Mouse (Mus musculus) limb, embryonic 15.5 days (tissue): Measurements from ENCODE around the gene Rab5c. TPM values are rescaled to one million over a fixed set of nuclear protein-coding genes. Genes with fewer than 3 reads are reported as not detected.

ENCODE experiments used
- ATAC-seq: fragments of 200-750 bp; cut with Nextera tagmentation; 2 replicates; pipeline ENCODE4 v1.8.0; 2017; ENCODE audit warnings: low read depth, moderate TSS enrichment; ENCODE audit not compliant: insufficient number of reproducible peaks, low FRiP score, low TSS enrichment
- H3K27ac ChIP-seq: fragments of 300-500 bp; sonication (generic); 2 replicates; pipeline ENCODE4 v1.5.1; 2015; ENCODE audit warnings: moderate library complexity, mild to moderate bottlenecking, inconsistent platforms
- H3K27me3 ChIP-seq: fragments of 300-500 bp; sonication (generic); 2 replicates; pipeline ENCODE4 v1.6.1; 2015; ENCODE audit warnings: inconsistent platforms
- H3K36me3 ChIP-seq: fragments of 300-500 bp; sonication (generic); 2 replicates; pipeline ENCODE4 v1.6.1; 2015; ENCODE audit warnings: inconsistent platforms
- H3K4me1 ChIP-seq: fragments of 300-500 bp; sonication (generic); 2 replicates; pipeline ENCODE4 v1.6.1; 2015; ENCODE audit warnings: inconsistent platforms
- H3K4me2 ChIP-seq: fragments of 300-500 bp; sonication (generic); 2 replicates; pipeline ENCODE4 v1.6.1; 2015; ENCODE audit warnings: mild to moderate bottlenecking, inconsistent platforms
- H3K4me3 ChIP-seq: fragments of 300-500 bp; sonication (generic); 2 replicates; pipeline ENCODE4 v1.5.1; 2015; ENCODE audit warnings: mild to moderate bottlenecking, inconsistent platforms
- H3K9ac ChIP-seq: fragments of 300-500 bp; sonication (generic); 2 replicates; pipeline ENCODE4 v1.6.1; 2015; ENCODE audit warnings: inconsistent platforms
- H3K9me3 ChIP-seq: fragments of 300-500 bp; sonication (generic); 2 replicates; pipeline ENCODE4 v1.6.1; 2016; ENCODE audit warnings: inconsistent platforms
- WGBS: fragments of 180-500 bp; shearing (Covaris S2); methylation state at CpG from one replicate; pipeline ENCODE4 v1.1.7; 2015; 5-methylcytosine and 5-hydroxymethylcytosine counted together
- polyA plus RNA-seq: library from polyadenylated mRNA; unstranded; fragments of >200 nt; fragmentation: Nextera tagmentation; extraction: Ambion mirVana; gene quantifications from 2 replicates; pipeline ENCODE4 v1.2.1, GENCODE M21; 2015

The Rab5c gene
- polyA plus RNA-seq, 1 experiment from 2014 or later: 30.8 TPM

DNA sequence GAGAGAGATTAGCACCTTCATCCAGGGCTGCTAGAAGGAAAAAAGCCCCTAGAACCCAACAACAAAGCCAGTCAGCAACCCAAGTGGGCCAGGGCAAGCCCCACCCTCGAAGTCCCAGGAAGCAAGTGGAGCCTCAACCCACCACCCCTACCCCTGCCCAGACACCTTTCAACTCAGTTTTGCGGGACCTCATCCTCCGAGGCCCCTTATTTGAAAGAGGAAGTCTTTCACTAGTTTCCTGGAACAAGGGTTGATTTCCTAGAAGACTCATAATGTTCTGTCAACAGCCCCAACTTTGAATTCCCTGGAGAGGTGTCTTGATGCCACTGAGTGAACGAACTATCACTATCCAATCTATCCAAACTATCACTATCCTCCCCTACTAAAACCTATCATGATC lies 8.0 kb downstream of the Rab5c start:
- WGBS: 83% methylated on average over 4 of the region's 4 CpGs
- H3K36me3 ChIP-seq: peaks cover 22% of the 10 kb centered on the region; the same call in 1 of the 2 replicates
- H3K4me1 ChIP-seq: peaks cover 8% of the 10 kb centered on the region
- H3K27me3 ChIP-seq: no peaks in the 10 kb centered on the region
- H3K9me3 ChIP-seq: no peaks in the 10 kb centered on the region
- ATAC-seq: no peak
- H3K27ac ChIP-seq: no peak overlapping the region
- no peak overlapping the region for H3K9ac ChIP-seq
- H3K4me3 ChIP-seq: no peak overlapping the region
- H3K4me2 ChIP-seq: no peak overlapping the region

DNA sequence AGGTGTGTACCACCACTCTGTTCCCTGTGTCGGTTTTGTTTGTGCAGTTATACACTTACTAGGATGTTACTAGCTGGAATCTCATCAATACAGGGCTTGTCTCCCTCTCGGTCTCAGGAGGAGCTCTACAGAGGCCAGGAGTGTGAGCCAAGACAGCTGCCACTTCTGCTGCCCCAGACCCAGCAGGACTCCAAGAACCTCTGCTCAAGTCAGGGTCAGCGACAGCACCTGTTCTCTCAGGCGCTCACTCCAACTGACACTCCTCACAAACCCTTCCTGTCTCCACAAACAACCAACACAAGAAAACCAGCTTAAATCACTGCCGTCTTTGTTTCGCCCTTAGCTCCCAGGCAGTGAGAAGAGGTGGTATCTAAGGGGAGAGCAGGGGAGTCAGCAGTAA lies 9.4 kb downstream of the Rab5c start:
- WGBS: 85% methylated on average over 6 of the region's 6 CpGs
- Histone ChIP-seq H3K9ac (no peak overlapping the region), H3K27ac (no peak overlapping the region)

DNA sequence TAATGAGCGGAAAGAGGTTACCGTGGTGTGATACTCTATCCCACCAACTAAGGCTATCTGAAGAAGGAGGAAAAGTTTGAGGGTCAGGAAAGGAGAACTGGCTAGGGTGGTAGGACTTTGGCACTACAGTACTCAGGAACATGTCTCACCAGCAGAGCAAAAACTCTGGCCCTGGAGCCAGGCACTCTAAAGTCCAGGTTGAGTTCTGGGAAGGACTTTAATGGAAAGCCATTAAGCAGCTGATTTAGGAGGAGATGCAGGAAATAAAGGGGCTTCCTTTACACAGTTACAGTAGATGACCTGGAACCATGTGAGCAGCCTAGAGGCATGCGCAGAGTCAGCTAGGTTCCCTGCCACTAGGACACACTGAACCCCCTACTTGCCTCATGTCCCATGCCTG lies 10.8 kb downstream of the Rab5c start:
- Histone ChIP-seq H3K27me3 (no peaks in the 10 kb centered on the region), H3K27ac (no peak overlapping the region), H3K9me3 (no peaks in the 10 kb centered on the region), H3K4me2 (no peak overlapping the region), H3K4me3 (no peak overlapping the region), H3K36me3 (peaks cover 18% of the 10 kb centered on the region; the same call in 1 of the 2 replicates), H3K4me1 (peaks cover 17% of the 10 kb centered on the region), H3K9ac (no peak overlapping the region)
- 77% methylated on average over 3 of the region's 3 CpGs for WGBS
- no peak for ATAC-seq

More for the DNA sequence above, 9.4 kb downstream of the Rab5c start:
- Histone ChIP-seq H3K9me3 (no peaks in the 10 kb centered on the region), H3K4me1 (peaks cover 11% of the 10 kb centered on the region), H3K4me2 (no peak overlapping the region), H3K36me3 (peaks cover 22% of the 10 kb centered on the region; the same call in 1 of the 2 replicates), H3K4me3 (no peak overlapping the region), H3K27me3 (no peaks in the 10 kb centered on the region)
- no peak for ATAC-seq

DNA sequence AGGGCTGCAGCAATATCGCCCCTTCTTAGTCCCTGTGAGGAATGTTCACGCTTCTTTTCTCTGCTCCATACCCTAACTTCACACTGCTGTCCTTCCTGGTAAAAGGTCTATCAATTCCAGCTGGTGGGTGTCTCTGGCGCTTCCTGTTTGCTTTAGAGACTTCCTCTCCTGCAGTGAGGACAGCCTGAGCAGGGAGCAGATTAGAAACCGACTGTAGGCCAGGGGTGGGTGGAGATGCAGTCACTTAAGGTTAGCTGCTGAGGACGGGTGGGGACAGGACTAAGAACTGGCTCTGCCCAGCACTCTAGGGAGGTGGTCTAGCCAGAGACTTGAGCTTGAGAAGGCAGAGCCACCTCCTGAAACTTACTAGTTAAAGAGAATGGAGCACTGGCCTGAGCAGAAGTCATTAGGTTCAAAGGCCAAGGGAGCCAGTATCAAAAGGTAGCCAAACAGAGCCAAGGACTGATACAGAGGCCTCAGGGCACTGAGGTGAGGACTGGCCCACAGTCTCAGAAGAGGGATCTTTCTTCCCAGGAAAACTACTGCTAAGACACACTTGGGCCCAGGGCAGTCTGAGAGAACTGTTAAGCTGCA lies 13.0 kb downstream of the Rab5c start:
- no peaks in the 10 kb centered on the region for H3K27me3 ChIP-seq
- no peak overlapping the region for H3K4me3 ChIP-seq
- H3K4me1 ChIP-seq: peaks cover 32% of the 10 kb centered on the region
- H3K4me2 ChIP-seq: no peak overlapping the region
- H3K27ac ChIP-seq: no peak overlapping the region; the same call in 1 of the 2 replicates
- ATAC-seq: no peak
- H3K9me3 ChIP-seq: no peaks in the 10 kb centered on the region
- H3K36me3 ChIP-seq: peaks cover 16% of the 10 kb centered on the region; the same call in 1 of the 2 replicates
- 32% methylated on average over 5 of the region's 5 CpGs for WGBS
- H3K9ac ChIP-seq: no peak overlapping the region

DNA sequence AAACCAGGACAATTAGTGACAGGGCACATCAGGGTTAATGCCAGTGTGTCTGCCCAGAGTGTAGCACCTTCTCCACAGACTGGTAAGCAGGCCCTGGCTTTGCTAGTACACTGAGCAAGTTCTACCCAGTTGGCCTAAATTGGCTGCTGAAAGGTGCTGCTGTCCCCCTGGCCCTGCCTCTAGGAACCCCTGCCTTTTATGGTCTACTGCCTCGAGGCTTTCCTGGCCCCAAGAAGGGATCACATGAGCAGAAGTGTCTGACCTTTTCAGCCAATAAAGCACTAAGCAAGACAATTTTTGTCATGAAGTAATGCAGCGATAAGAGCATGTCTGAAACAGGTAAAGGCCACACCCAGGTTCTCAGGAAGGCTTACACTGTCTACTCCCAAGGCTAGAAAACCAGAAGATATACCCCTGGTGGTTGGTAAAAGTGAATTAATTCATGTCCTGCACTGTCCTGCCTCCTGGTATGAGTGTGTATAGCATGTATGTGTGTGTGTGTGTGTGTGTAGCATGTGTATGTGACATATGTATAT lies 15.5 kb downstream of the Rab5c start:
- ATAC-seq: peak; percentile 48; the same call in 1 of the 2 replicates
- peak overlapping the region; percentile 75 for H3K27ac ChIP-seq
- H3K4me2 ChIP-seq: no peak overlapping the region
- no peaks in the 10 kb centered on the region for H3K27me3 ChIP-seq
- peaks cover 39% of the 10 kb centered on the region for H3K4me1 ChIP-seq
- H3K4me3 ChIP-seq: no peak overlapping the region
- no peak overlapping the region for H3K9ac ChIP-seq
- WGBS: 48% methylated on average over 2 of the region's 2 CpGs
- peaks cover 26% of the 10 kb centered on the region for H3K36me3 ChIP-seq
- H3K9me3 ChIP-seq: no peaks in the 10 kb centered on the region

DNA sequence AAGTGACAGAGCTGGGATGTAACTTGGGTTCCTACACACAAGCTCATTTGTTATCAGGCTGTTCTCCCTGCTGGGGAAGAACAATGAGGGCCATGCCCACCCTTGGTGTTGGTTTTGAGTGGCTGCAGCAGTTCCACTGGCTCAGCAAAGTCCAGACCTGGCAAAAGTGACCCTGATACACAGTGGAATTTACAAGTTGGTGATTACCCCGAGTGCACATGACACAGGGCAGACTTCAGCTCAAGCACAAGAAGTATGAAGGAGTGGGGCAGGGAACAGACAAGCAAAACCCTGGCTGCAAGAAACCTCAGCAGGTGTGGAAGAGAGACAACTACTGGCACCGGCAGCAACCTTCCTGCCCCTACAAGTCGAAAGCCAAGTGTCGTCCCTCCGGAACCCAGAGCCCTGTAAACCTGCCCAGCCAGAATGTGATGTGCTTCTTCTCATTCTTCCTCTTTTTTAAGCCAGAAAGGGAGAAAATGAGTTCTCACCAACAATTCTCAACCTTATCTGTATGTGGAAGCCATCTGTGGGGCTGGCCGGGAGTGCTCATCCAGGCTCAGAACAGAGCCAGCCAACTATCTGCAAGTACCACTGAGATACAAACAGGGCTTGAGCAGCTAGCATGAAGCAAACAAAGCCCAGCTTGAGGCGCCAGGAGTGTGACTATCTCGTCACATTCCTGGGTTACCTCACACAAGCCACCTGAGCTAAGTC lies 16.1 kb downstream of the Rab5c start:
- Histone ChIP-seq H3K4me1 (peaks cover 39% of the 10 kb centered on the region), H3K4me3 (no peak overlapping the region), H3K27me3 (no peaks in the 10 kb centered on the region), H3K9ac (no peak overlapping the region), H3K9me3 (no peaks in the 10 kb centered on the region), H3K27ac (peak overlapping the region; percentile 75), H3K36me3 (peaks cover 32% of the 10 kb centered on the region), H3K4me2 (no peak overlapping the region)
- WGBS: 66% methylated on average over 8 of the region's 8 CpGs
- ATAC-seq: no peak

DNA sequence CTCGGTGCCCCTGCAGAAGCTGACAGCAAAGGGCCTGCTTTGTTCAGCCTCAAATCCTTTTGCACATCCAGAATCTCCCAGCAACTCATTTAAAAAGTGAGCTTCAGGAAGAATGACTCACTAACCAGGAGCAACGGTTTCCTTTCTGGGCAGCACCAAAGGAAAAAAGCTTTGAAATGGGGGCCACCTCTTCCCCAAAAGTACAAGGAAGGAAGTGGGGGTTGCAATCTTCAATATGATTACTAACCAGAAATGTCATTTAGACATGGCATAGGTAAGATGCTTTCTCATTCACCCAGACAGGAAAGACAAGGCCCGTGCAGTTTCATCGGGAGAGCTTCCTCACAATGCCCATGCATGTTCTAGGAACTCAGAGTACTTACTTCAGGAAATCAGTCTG lies 16.8 kb downstream of the Rab5c start:
- Histone ChIP-seq H3K4me1 (peaks cover 39% of the 10 kb centered on the region), H3K4me2 (no peak overlapping the region), H3K9ac (no peak overlapping the region), H3K9me3 (no peaks in the 10 kb centered on the region), H3K4me3 (no peak overlapping the region), H3K36me3 (peaks cover 38% of the 10 kb centered on the region), H3K27me3 (no peaks in the 10 kb centered on the region), H3K27ac (peak overlapping the region; percentile 75)
- WGBS: 62% methylated on average over 4 of the region's 4 CpGs
- ATAC-seq: no peak

DNA sequence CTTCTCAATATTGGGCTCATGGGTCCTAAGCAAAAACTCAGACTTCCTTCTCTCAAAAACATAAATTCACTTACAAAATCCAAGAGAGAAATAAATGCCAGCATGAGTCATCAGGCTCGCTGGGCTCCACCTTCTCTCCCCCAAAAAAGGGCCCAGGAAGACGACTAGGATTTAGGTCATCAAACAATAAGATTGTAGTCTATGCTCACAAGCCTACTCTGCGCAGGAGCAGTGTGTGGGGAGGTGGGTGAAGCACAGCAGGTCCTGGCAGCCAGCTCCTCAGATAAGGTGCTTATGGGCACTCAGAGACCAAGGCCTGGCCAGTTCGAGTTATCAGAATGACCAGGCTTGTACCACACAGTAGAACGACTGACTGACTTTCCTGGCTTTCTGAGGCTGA lies 17.7 kb downstream of the Rab5c start:
- no peak for ATAC-seq

DNA sequence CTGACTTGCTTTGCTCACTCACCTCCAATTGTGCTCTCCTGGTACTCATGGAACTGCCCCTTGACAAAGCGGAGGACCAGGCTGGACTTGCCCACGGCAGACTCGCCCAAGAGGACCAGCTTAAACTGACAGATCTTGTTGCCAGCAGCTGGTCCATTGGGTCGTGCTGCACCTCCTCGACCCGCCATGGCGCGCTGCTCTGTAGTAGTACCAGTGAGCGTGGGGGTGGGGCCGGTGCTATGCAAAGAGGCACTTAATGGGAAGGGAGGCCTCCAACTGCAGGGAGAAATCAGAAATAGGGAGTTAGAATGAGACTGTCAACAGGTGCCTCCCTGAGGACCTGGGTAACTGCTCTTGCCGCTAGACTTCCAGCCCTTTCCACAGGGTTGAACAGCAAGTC lies 18.1 kb downstream of the Rab5c start:
- H3K9ac ChIP-seq: no peak overlapping the region
- no peaks in the 10 kb centered on the region for H3K27me3 ChIP-seq
- peaks cover 34% of the 10 kb centered on the region for H3K4me1 ChIP-seq
- H3K27ac ChIP-seq: no peak overlapping the region
- 88% methylated on average over 11 of the region's 11 CpGs for WGBS
- no peak for ATAC-seq
- peaks cover 50% of the 10 kb centered on the region for H3K36me3 ChIP-seq
- no peaks in the 10 kb centered on the region for H3K9me3 ChIP-seq
- no peak overlapping the region for H3K4me2 ChIP-seq
- H3K4me3 ChIP-seq: no peak overlapping the region

More for the DNA sequence above, 17.7 kb downstream of the Rab5c start:
- Histone ChIP-seq H3K4me2 (no peak overlapping the region), H3K27me3 (no peaks in the 10 kb centered on the region), H3K4me1 (peaks cover 38% of the 10 kb centered on the region), H3K9ac (no peak overlapping the region; the same call in 1 of the 2 replicates), H3K4me3 (no peak overlapping the region), H3K36me3 (peaks cover 46% of the 10 kb centered on the region), H3K27ac (no peak overlapping the region; the same call in 1 of the 2 replicates), H3K9me3 (no peaks in the 10 kb centered on the region)
- WGBS: 71% methylated on average over 5 of the region's 5 CpGs

DNA sequence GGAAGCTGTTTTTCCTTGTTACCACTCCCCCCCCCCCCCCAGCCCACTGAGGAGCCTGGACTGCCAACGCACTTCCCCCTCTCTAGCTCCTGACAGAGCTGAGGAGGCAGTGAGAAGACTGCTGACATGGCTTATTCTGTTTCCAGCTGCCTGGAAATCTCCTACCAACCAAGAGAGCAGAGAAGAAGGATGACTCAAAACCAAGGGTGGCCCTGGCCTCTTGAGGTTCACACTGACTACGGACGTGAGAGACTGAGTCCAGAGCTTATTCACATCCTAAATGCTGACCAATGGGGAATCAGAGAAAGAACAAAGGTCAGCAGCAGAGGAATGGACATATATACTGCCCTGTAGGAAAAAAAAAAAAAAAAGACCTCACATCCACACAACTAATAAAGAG lies 18.7 kb downstream of the Rab5c start:
- H3K27ac ChIP-seq: no peak overlapping the region
- no peak overlapping the region for H3K9ac ChIP-seq
- H3K4me2 ChIP-seq: no peak overlapping the region
- H3K4me1 ChIP-seq: peaks cover 33% of the 10 kb centered on the region
- ATAC-seq: no peak
- WGBS: 73% methylated on average over 3 of the region's 3 CpGs
- no peaks in the 10 kb centered on the region for H3K9me3 ChIP-seq
- H3K27me3 ChIP-seq: no peaks in the 10 kb centered on the region
- H3K4me3 ChIP-seq: no peak overlapping the region
- H3K36me3 ChIP-seq: peaks cover 52% of the 10 kb centered on the region

DNA sequence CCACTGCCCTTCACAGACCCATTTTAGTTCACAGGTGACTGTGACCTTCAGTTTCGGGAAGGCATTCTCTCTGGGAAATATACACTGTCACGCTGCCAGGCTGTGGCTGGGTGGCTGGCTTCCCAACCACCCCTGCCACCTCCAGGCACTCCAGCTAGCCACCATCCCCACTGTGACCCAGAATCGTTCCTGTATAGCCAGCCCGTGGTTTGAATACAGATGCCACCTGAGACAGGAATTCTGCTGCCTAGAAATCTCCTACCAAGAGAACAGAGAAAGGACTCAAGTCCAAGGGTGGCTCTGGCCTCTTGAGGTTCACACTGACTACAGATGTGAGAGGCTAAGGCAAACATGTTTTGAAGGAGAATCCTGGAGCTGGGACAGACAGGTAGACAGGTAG lies 19.1 kb downstream of the Rab5c start:
- WGBS: 88% methylated on average over 4 of the region's 4 CpGs
- no peak overlapping the region for H3K4me3 ChIP-seq
- peaks cover 52% of the 10 kb centered on the region for H3K36me3 ChIP-seq
- peaks cover 38% of the 10 kb centered on the region for H3K4me1 ChIP-seq
- H3K9me3 ChIP-seq: no peaks in the 10 kb centered on the region
- ATAC-seq: no peak
- no peaks in the 10 kb centered on the region for H3K27me3 ChIP-seq
- no peak overlapping the region for H3K27ac ChIP-seq
- H3K4me2 ChIP-seq: no peak overlapping the region
- H3K9ac ChIP-seq: no peak overlapping the region

DNA sequence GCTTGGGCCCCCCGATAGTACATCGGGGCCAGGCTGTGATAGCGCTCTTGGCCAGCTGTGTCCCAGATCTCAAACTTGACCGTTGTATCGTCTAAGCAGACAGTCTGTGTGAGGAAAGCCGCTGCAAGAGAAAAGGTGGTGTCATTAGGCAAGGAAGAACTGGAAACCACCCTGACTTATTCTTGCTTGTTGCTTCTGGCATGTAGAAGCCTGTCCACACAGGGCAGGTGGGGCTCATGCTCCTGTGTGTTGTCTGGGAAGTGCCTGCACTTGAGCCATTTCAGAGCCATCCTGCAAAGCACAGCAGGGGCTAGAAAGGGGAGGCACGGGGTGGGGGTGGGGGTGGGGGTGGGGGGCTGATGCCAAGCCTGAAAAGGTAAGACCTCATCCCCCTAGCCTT lies 19.6 kb downstream of the Rab5c start:
- Histone ChIP-seq H3K27me3 (no peaks in the 10 kb centered on the region), H3K27ac (no peak overlapping the region), H3K9ac (no peak overlapping the region), H3K36me3 (peaks cover 52% of the 10 kb centered on the region), H3K4me1 (peaks cover 42% of the 10 kb centered on the region), H3K4me2 (no peak overlapping the region), H3K4me3 (no peak overlapping the region), H3K9me3 (no peaks in the 10 kb centered on the region)
- no peak for ATAC-seq
- 81% methylated on average over 7 of the region's 7 CpGs for WGBS
